Comparison of ENCODE assay signal across 8 mouse cellular contexts in genomic region chr15:96709491-96710351, GRCm38 (mm10). TPM values are rescaled to one million over a fixed set of nuclear protein-coding genes. Genes with fewer than 3 reads are reported as not detected.
DNase-seq lines count a peak whose midpoint lies in the region; ATAC-seq and TF ChIP-seq lines count a peak whose summit lies in the region.

No protein-coding gene starts in this region.

- H3K9me3 ChIP-seq in heart, embryonic 11.5 days (replicated peaks; ENCODE audit: control insufficient read depth, low read length): no peaks in the 10 kb centered on the region
- H3K9me3 ChIP-seq in kidney, embryonic 16.5 days (ENCODE audit: low read length): no peaks in the 10 kb centered on the region

- peak overlapping the region; percentile 98 for H3K27ac ChIP-seq in heart, embryonic 11.5 days (ENCODE audit: low read depth, low read length)
- peak overlapping the region; percentile 95 for H3K27ac ChIP-seq in kidney, embryonic 16.5 days (ENCODE audit: low read length)
- peak overlapping the region; percentile 96 for H3K27ac ChIP-seq in liver, adult 2 months (replicated peaks; ENCODE audit: insufficient read depth, low read depth, low read length)

- peaks cover 10% of the 10 kb centered on the region; the same call in 1 of the 2 replicates for H3K4me1 ChIP-seq in heart, embryonic 11.5 days (ENCODE audit: control insufficient read depth, insufficient read depth, low read length)
- peaks cover 17% of the 10 kb centered on the region for H3K4me1 ChIP-seq in kidney, embryonic 16.5 days (ENCODE audit: insufficient read depth, low read length)
- H3K4me1 ChIP-seq in liver, adult 2 months (ENCODE audit: control insufficient read depth, insufficient read depth, low read length): peaks cover 5% of the 10 kb centered on the region

- H3K9ac ChIP-seq in heart, embryonic 11.5 days (ENCODE audit: low read depth, low read length): peak overlapping the region; percentile 96
- peak overlapping the region; percentile 81 for H3K9ac ChIP-seq in kidney, embryonic 16.5 days (replicated peaks; ENCODE audit: low read length)
- H3K9ac ChIP-seq in liver, adult 2 months (ENCODE audit: low read depth, low read length): peak overlapping the region; percentile 90

- peak overlapping the region; percentile 23 for H3ac ChIP-seq in myocyte (ENCODE audit: control insufficient read depth, insufficient read length)

- DNase-seq in B cell, adult 2 months: peak; percentile 99
- peak; percentile 99 for DNase-seq in brain, adult 2 months (ENCODE audit: low read depth, low spot score)
- DNase-seq in liver, adult 2 months (ENCODE audit: extremely low read depth, low read depth, low spot score): peak; percentile 86
- DNase-seq in splenic B cell, adult 2 months (ENCODE audit: low read depth, low spot score): peak; percentile 99

- TF ChIP-seq CTCF in liver, adult 2 months (IDR thresholded peaks at IDR 0.05; ENCODE audit: low read depth, low read length): no peak

- peak; percentile 96 for ATAC-seq in erythroblast, adult 5-6 weeks (replicated peaks; ENCODE audit: low FRiP score, poor library complexity, severe bottlenecking)
- ATAC-seq in heart, embryonic 11.5 days (replicated peaks; ENCODE audit: insufficient number of reproducible peaks, low FRiP score, low TSS enrichment): peak; percentile 93
- peak; percentile 95 for ATAC-seq in kidney, embryonic 16.5 days (ENCODE audit: low FRiP score, low TSS enrichment)

- WGBS in heart, embryonic 11.5 days (ENCODE audit: insufficient replicate concordance): 1% methylated on average over 71 of the region's 80 CpGs
- under 1% methylated on average over 78 of the region's 80 CpGs for WGBS in kidney, embryonic 16.5 days
- under 1% methylated on average over 80 of the region's 80 CpGs for WGBS in liver, adult 2 months

- no peaks in the 10 kb centered on the region for H3K27me3 ChIP-seq in heart, embryonic 11.5 days (ENCODE audit: control insufficient read depth, insufficient read depth, low read length)
- H3K27me3 ChIP-seq in kidney, embryonic 16.5 days (ENCODE audit: insufficient read depth, low read length): no peaks in the 10 kb centered on the region
- H3K27me3 ChIP-seq in liver, adult 2 months (ENCODE audit: control insufficient read depth, insufficient read depth, low read length): no peaks in the 10 kb centered on the region
- H3K27me3 ChIP-seq in myocyte (ENCODE audit: control insufficient read depth, insufficient read depth, insufficient read length): no peaks in the 10 kb centered on the region
- no peaks in the 10 kb centered on the region for H3K27me3 ChIP-seq in splenic B cell, adult 2 months (ENCODE audit: control insufficient read depth, insufficient read depth, low read length, poor library complexity, severe bottlenecking)

- no peaks in the 10 kb centered on the region for H3K79me2 ChIP-seq in liver, adult 2 months (ENCODE audit: control insufficient read depth, insufficient read depth, low read length)
- no peaks in the 10 kb centered on the region for H3K79me2 ChIP-seq in myocyte (ENCODE audit: control insufficient read depth, insufficient read depth)

- TF ChIP-seq POLR2A in liver, adult 2 months (IDR thresholded peaks at IDR 0.05; ENCODE audit: extremely low read depth, insufficient read depth, low read length): peak; percentile 83
- peak; percentile 87 for TF ChIP-seq POLR2A in myocyte (IDR thresholded peaks at IDR 0.05; ENCODE audit: insufficient read length, low read depth)

- peak overlapping the region; percentile 95 for H3K4me2 ChIP-seq in heart, embryonic 11.5 days
- peak overlapping the region; percentile 55 for H3K4me2 ChIP-seq in kidney, embryonic 16.5 days (replicated peaks; ENCODE audit: low read depth, low read length)
- H3K4me2 ChIP-seq in myocyte (ENCODE audit: low read depth): peak overlapping the region; percentile 92

- H3K36me3 ChIP-seq in heart, embryonic 11.5 days (ENCODE audit: control insufficient read depth, insufficient read depth, low read length): no peaks in the 10 kb centered on the region
- H3K36me3 ChIP-seq in kidney, embryonic 16.5 days (ENCODE audit: insufficient read depth, low read length): no peaks in the 10 kb centered on the region
- no peaks in the 10 kb centered on the region for H3K36me3 ChIP-seq in liver, adult 2 months (ENCODE audit: control insufficient read depth, insufficient read depth, low read length)
- no peaks in the 10 kb centered on the region for H3K36me3 ChIP-seq in myocyte (ENCODE audit: control insufficient read depth, insufficient read depth)
- no peaks in the 10 kb centered on the region for H3K36me3 ChIP-seq in splenic B cell, adult 2 months (ENCODE audit: control insufficient read depth, insufficient read depth, low read length, poor library complexity, severe bottlenecking)

- peak overlapping the region; percentile 59 for H3K4me3 ChIP-seq in heart, embryonic 11.5 days (ENCODE audit: low read depth, low read length)
- H3K4me3 ChIP-seq in kidney, embryonic 16.5 days (ENCODE audit: low read length): peak overlapping the region; percentile 48
- peak overlapping the region; percentile 69 for H3K4me3 ChIP-seq in liver, adult 2 months (ENCODE audit: insufficient read depth, low read depth, low read length)
- H3K4me3 ChIP-seq in myocyte: peak overlapping the region; percentile 23

TF ChIP-seq in myocyte, 11 proteins besides CTCF, POLR2A, EP300 and RAD21:
- TF ChIP-seq TCF12 (IDR thresholded peaks at IDR 0.05; ENCODE audit: insufficient read depth, poor library complexity, severe bottlenecking): no peak
- TF ChIP-seq E2F4 (IDR thresholded peaks at IDR 0.05; ENCODE audit: insufficient read depth): peak; percentile 40
- peak in 1 of 3 experiments; percentile 51 for TF ChIP-seq MYOG (IDR thresholded peaks at IDR 0.05; ENCODE audit: control insufficient read depth in 1 of 3, insufficient read depth in 1 of 3, insufficient read length in 2 of 3, low read depth in 2 of 3)
- peak; percentile 90 for TF ChIP-seq POLR2AphosphoS2 (IDR thresholded peaks at IDR 0.05; ENCODE audit: insufficient read length, low read depth)
- peak; percentile 72 for TF ChIP-seq MAX (IDR thresholded peaks at IDR 0.05; ENCODE audit: low read depth)
- TF ChIP-seq MYOD1 (IDR thresholded peaks at IDR 0.05; ENCODE audit: control insufficient read depth in 1 of 3, insufficient read length in 2 of 3, low read depth in 2 of 3): peak in 1 of 3 experiments; percentile 33
- TF ChIP-seq CEBPB (IDR thresholded peaks at IDR 0.05; ENCODE audit: insufficient read depth, poor library complexity, severe bottlenecking): no peak
- peak; percentile 13 for TF ChIP-seq TCF3 (IDR thresholded peaks at IDR 0.05; ENCODE audit: insufficient read length, low read depth)
- TF ChIP-seq REST (IDR thresholded peaks at IDR 0.05; ENCODE audit: insufficient read depth, insufficient read length): peak; percentile 10
- TF ChIP-seq USF1 (IDR thresholded peaks at IDR 0.05; ENCODE audit: low read depth): peak; percentile 98
TF ChIP-seq in myocyte: peak in this region for 8.

RNA-seq across cellular contexts. Expression of gene Slc38a2, which starts 10.2 kb away (rescaled TPM):
- total RNA-seq in erythroblast, adult 5-6 weeks (2015; ENCODE audit: low replicate concordance): 34.4 and 44.7 TPM in 2 replicates
- total RNA-seq in erythroblast, adult 5-6 weeks (2017; ENCODE audit: low replicate concordance): 22.3 and 29.1 TPM in 2 replicates
- 139 and 157 TPM in 2 replicates for polyA plus RNA-seq in heart, embryonic 11.5 days (2014; fragmentation: Nextera tagmentation; extraction: Ambion mirVana)
- 140 and 150 TPM in 2 replicates for polyA plus RNA-seq in kidney, embryonic 16.5 days (2015; fragmentation: Nextera tagmentation; extraction: Ambion mirVana)
- total RNA-seq in liver, adult 2 months (2014; rRNA removed): 73.9 and 85.1 TPM in 2 replicates
- 22.1 and 22.5 TPM in 2 replicates for polyA plus RNA-seq in liver, adult 2 months (2012; rRNA removed)
- 95.0 TPM for polyA plus RNA-seq in myocyte (2012; fragmentation: generic; extraction: Trizol)

Comparison
In these comparisons a context has a peak if more than half of its experiments do, and no peak if none do; other contexts are left out.
1. Peak in every context shown above with its lines: DNase-seq, ATAC-seq, H3K4me3 ChIP-seq and H3K27ac ChIP-seq.